Mouse (Mus musculus) limb, embryonic 14.5 days (tissue): Measurements from ENCODE around the gene Sdc4. TPM values are rescaled to one million over a fixed set of nuclear protein-coding genes. Genes with fewer than 3 reads are reported as not detected.

Source experiments
- ATAC-seq: fragments of 200-750 bp; cut with Nextera tagmentation; 2 replicates; pipeline ENCODE4 v1.8.0; 2017; ENCODE audit warnings: low read depth, moderate number of reproducible peaks, moderate TSS enrichment; ENCODE audit not compliant: low FRiP score
- DNase-seq: peaks from one replicate; pipeline ENCODE4 v3.0.0-alpha.2; 2015; ENCODE audit warnings: low spot score
- H3K27ac ChIP-seq: fragments of 300-500 bp; sonication (generic); replicated peaks from 2 replicates; pipeline ENCODE4 v1.5.1; 2014; ENCODE audit warnings: low read depth, mild to moderate bottlenecking, low read length, moderate library complexity, mixed read lengths
- H3K27me3 ChIP-seq: fragments of 300-500 bp; sonication (generic); 2 replicates; pipeline ENCODE4 v1.6.1; 2014; ENCODE audit warnings: low read length, mixed read lengths; ENCODE audit not compliant: control insufficient read depth, insufficient read depth
- H3K36me3 ChIP-seq: fragments of 300-500 bp; sonication (generic); 2 replicates; pipeline ENCODE4 v1.6.1; 2014; ENCODE audit warnings: mild to moderate bottlenecking, low read length, moderate library complexity, mixed read lengths; ENCODE audit not compliant: control insufficient read depth, insufficient read depth
- H3K4me1 ChIP-seq: fragments of 300-500 bp; sonication (generic); 2 replicates; pipeline ENCODE4 v1.6.1; 2014; ENCODE audit warnings: antibody characterized with exemption, low read length, mixed read lengths; ENCODE audit not compliant: control insufficient read depth, insufficient read depth
- H3K4me2 ChIP-seq: fragments of 300-500 bp; sonication (generic); replicated peaks from 2 replicates; pipeline ENCODE4 v1.6.1; 2014; ENCODE audit warnings: low read depth, mild to moderate bottlenecking, low read length, moderate library complexity; ENCODE audit not compliant: severe bottlenecking
- H3K4me3 ChIP-seq: fragments of 300-500 bp; sonication (generic); replicated peaks from 2 replicates; pipeline ENCODE4 v1.5.1; 2014; ENCODE audit warnings: low read length
- H3K9ac ChIP-seq: fragments of 300-500 bp; sonication (generic); 2 replicates; pipeline ENCODE4 v1.6.1; 2014; ENCODE audit warnings: mild to moderate bottlenecking, low read depth, low read length, moderate library complexity; ENCODE audit not compliant: severe bottlenecking
- H3K9me3 ChIP-seq: fragments of 300-500 bp; sonication (generic); 2 replicates; pipeline ENCODE4 v1.6.1; 2016; ENCODE audit warnings: low read length; ENCODE audit not compliant: control insufficient read depth
- POLR2A ChIP-seq: fragments of 200-500 bp; IDR thresholded peaks from 2 replicates; pipeline ENCODE4 v1.8.0; 2012; ENCODE audit warnings: inconsistent platforms, mild to moderate bottlenecking, moderate library complexity, borderline replicate concordance; ENCODE audit not compliant: insufficient read depth, insufficient read length; ENCODE audit errors: extremely low read depth
- WGBS: fragments of 180-500 bp; shearing (Covaris S2); extraction: QIAGEN DNeasy Blood & Tissue Kit; methylation state at CpG from one replicate; pipeline ENCODE4 v1.1.7; 2014; 5-methylcytosine and 5-hydroxymethylcytosine counted together
- polyA plus RNA-seq, 2 experiments: library from polyadenylated mRNA; depleted of rRNA in 1 of 2; stranded (reverse) in 1 of 2; unstranded in 1 of 2; fragments of >200 nt; fragmentation: Nextera tagmentation in 1 of 2; extraction: Ambion mirVana in 1 of 2; gene quantifications; 2 replicates each; pipeline versions ENCODE4 v1.2.1 to v1.2.3; 2012 to 2014

The Sdc4 gene
- polyA plus RNA-seq, 2 experiments = 27.4 to 65.9 TPM

- Histone ChIP-seq H3K4me1 (peaks cover 12% of the 10 kb centered on the region), H3K4me3 (peak overlapping the region; percentile 40), H3K9ac (peak overlapping the region; percentile 53; the same call in 1 of the 2 replicates), H3K27ac (peak overlapping the region; percentile 82), H3K27me3 (peaks cover 4% of the 10 kb centered on the region; the same call in 1 of the 2 replicates), H3K4me2 (peak overlapping the region; percentile 63), H3K9me3 (0 out of 2 replicates have a peak, but pooled peaks cover 7% of the 10 kb centered on the region), H3K36me3 (peaks cover 13% of the 10 kb centered on the region)
- peak; percentile 42 for ATAC-seq
- WGBS = under 1% methylated on average over 28 of the region's 30 CpGs
- DNase-seq = peak; percentile 64
- no peak for TF ChIP-seq POLR2A
Observed at GRCm38 (mm10) chr2:164389499-164389898, 54.2 kb downstream of the Sdc4 start.

DNA sequence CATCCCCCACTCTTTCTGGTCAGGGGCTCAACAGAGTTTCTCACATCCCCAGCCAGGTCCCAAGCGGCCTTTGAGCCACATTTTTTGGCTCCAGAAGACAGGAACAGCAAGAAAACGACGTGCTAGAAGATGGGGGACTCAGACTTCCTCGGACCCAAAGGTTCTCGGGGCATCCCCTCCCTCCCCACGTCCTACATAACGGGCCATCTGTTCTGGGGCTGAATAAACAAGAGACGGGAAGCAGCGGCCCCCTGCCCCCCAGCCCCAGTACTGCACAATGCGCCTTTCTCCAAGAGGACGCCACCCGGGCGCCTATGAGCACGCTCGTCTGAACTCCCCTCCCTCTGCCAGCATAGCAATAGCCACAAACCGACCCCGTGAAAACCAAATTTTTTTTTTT, 54.7 kb downstream of the Sdc4 start, which contains the start of gene Slpi:
Slpi (minus strand) TSS at position 76 of the 400 bp plus-strand sequence.
- ATAC-seq (peak; percentile 64), DNase-seq (peak; percentile 63)
- Histone ChIP-seq H3K27ac (peak within 1 kb of the TSS; percentile 82), H3K4me1 (peaks cover 14% of the 10 kb centered on the region), H3K36me3 (peaks cover 13% of the 10 kb centered on the region), H3K27me3 (peaks cover 4% of the 10 kb centered on the region; the same call in 1 of the 2 replicates), H3K9me3 (0 out of 2 replicates have a peak, but pooled peaks cover 7% of the 10 kb centered on the region), H3K4me2 (peak within 1 kb of the TSS; percentile 63), H3K9ac (peak within 1 kb of the TSS; percentile 53; the same call in 1 of the 2 replicates), H3K4me3 (peak within 1 kb of the TSS; percentile 40)
- no peak for TF ChIP-seq POLR2A
- WGBS = 0% methylated on average over 17 of the region's 17 CpGs

GRCm38 (mm10) chr2:164386953-164387352, 56.7 kb downstream of the Sdc4 start:
- Histone ChIP-seq H3K4me1 (peaks cover 15% of the 10 kb centered on the region), H3K4me3 (no peak overlapping the region), H3K36me3 (peaks cover 8% of the 10 kb centered on the region), H3K4me2 (no peak overlapping the region), H3K27ac (no peak overlapping the region; the same call in 1 of the 2 replicates), H3K9me3 (0 out of 2 replicates have a peak, but pooled peaks cover 7% of the 10 kb centered on the region), H3K27me3 (peaks cover 4% of the 10 kb centered on the region; the same call in 1 of the 2 replicates), H3K9ac (no peak overlapping the region)
- ATAC-seq = no peak
- 15% methylated on average over 8 of the region's 8 CpGs for WGBS
- no peak for TF ChIP-seq POLR2A
- no peak for DNase-seq

- Histone ChIP-seq H3K36me3 (peaks cover 4% of the 10 kb centered on the region), H3K9ac (0 out of 2 replicates have a peak overlapping the region, but pooled peaks have one; percentile 12), H3K27me3 (peaks cover 4% of the 10 kb centered on the region; the same call in 1 of the 2 replicates), H3K4me3 (no peak overlapping the region), H3K27ac (peak overlapping the region; percentile 52), H3K9me3 (0 out of 2 replicates have a peak, but pooled peaks cover 4% of the 10 kb centered on the region), H3K4me1 (peaks cover 15% of the 10 kb centered on the region), H3K4me2 (peak overlapping the region; percentile 35)
- DNase-seq (peak; percentile 78), ATAC-seq (peak; percentile 74)
- no peak for TF ChIP-seq POLR2A
- WGBS = 9% methylated on average over 17 of the region's 18 CpGs
Observed at GRCm38 (mm10) chr2:164385927-164386763, 57.5 kb downstream of the Sdc4 start.

GRCm38 (mm10) chr2:164383656-164384399, 59.9 kb downstream of the Sdc4 start:
- Histone ChIP-seq H3K36me3 (no peaks in the 10 kb centered on the region), H3K4me2 (no peak overlapping the region), H3K4me3 (no peak overlapping the region), H3K27me3 (peaks cover under 1% of the 10 kb centered on the region; the same call in 1 of the 2 replicates), H3K27ac (no peak overlapping the region), H3K9ac (no peak overlapping the region), H3K4me1 (peaks cover 15% of the 10 kb centered on the region), H3K9me3 (no peaks in the 10 kb centered on the region)
- DNase-seq (no peak), ATAC-seq (no peak)
- TF ChIP-seq POLR2A = no peak
- 46% methylated on average over 11 of the region's 11 CpGs for WGBS
